Mouse (Mus musculus) adrenal gland, postnatal 10 days (tissue): ENCODE results near the gene Svs5. TPM values are rescaled to one million over a fixed set of nuclear protein-coding genes. Genes with fewer than 3 reads are reported as not detected.
"Not testable (repeated sequence)": the region's sequence is repeated elsewhere in the genome, so short reads cannot be mapped to it uniquely, and the experiment has no call there.

Experiments used
- DNase-seq: peaks from one replicate; pipeline ENCODE4 v3.0.0; 2021; ENCODE audit warnings: mixed read lengths
- long read RNA-seq, 2 experiments: library from polyadenylated mRNA; stranded (forward); transcript quantifications; one replicate each; pipeline ENCODE4 v2.0.0; 2021
- total RNA-seq, 2 experiments: library from RNA; stranded (reverse); gene quantifications; 2 replicates each; pipeline ENCODE4 v1.2.3; 2021

Gene Svs5
- under 1 TPM in 1 of 2 experiments, not detected in 1; 0.45 TPM for total RNA-seq
- long read RNA-seq, experiment 1, result 0 reads
- long read RNA-seq, experiment 2, result 0 reads

DNA sequence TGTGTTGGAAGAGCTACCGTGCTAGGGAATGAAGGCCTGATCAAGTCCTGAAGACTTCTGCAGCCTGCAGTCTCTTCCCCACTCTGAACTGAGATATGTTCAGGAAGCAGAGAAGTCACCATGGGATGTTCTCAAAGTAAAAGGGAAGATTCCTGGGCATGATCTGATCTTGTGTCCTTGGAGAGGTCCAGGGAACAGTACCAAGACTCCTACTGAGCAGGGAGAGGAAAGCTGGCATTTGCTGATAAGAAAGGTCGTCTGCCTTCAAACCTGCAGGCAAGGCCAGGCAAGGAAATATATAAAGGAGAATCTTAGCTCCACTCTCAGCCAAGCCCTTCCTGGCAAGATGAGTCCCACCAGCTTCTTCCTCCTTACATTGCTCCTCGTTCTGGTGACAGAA is at the start of gene Svs5:
Svs5 (plus strand) TSS at position 301 of the 400 bp plus-strand sequence.
- DNase-seq, result not testable (repeated sequence)

DNA sequence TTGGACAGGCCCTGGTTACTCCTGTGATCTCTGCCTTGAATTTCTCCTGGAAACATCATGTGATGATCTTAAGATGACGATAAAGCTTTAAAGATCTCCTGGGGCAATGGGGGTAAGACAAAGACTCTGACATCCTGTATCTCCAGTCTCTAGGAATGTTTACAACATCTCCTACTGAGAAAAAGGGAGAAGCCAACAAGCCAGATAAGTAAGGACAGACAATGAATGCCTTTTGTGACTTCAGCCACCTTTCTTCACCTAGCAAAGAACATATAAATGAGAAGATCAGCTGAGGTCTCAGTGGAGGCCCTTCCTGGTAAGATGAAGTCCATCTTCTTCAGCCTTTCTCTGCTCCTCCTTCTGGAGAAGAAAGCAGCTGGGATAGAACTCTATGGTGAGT is 43.6 kb upstream of the Svs5 start, which contains the start of gene Svs3a:
Svs3a (plus strand) TSS at position 301 of the 400 bp plus-strand sequence.
- not testable (repeated sequence) for DNase-seq

DNA sequence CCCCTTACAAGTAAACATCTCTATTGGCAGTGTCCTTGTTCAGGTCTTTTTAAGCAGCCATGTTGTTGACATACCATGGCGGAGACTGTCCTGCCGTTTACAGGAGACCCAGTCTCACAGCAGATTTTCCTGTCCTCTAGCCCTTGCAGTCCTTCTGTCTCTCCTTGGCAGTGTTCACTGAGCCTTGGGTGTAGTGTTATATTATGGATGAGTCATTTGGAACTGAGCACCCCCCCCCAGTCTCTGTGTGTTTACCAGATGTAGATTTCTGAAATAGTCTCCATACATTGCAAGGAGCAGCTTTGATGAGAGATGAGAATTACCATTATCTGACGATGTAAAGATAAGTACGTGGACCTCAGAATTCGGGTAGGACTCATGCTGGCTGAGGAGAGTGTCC is 19.9 kb upstream of the Svs5 start:
- no peak for DNase-seq

DNA sequence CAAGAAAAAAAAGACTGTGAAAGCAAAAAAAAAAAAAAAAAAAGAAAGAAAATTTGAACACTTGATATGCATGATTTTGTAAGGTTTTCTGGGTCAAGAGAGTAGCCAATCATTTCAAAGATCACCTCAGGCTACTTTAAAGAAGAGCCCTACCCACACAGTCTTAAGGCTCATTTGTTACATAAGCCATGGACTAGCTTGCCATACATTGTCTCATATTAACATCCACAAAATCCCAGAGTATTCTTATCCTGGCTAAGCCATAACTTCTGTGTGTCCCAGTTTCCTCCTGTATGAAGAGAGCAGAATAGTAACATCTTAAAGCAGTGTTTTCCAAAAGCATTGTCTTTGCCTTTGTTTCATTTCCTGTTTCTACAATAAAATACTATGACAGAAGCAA is 17.1 kb upstream of the Svs5 start:
- DNase-seq, result not testable (repeated sequence)

DNA sequence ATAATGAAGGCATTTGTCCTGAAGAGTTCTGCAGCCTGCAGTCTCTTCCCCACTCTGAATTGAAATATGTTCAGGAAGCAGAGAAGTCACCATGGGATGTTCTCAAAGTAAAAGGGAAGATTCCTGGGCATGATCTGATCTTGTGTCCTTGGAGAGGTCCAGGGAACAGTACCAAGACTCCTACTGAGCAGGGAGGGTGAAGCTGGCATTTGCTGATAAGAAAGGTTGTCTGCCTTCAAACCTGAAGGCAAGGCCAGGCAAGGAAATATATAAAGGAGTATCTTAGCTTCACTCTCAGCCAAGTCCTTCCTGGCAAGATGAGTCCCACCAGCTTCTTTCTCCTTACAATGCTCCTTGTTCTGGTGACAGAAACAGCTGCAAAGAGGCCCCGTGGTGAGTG is 16.1 kb upstream of the Svs5 start, which contains the start of gene Svs6:
Svs6 (plus strand) TSS at position 301 of the 400 bp plus-strand sequence.
- DNase-seq, result not testable (repeated sequence)

DNA sequence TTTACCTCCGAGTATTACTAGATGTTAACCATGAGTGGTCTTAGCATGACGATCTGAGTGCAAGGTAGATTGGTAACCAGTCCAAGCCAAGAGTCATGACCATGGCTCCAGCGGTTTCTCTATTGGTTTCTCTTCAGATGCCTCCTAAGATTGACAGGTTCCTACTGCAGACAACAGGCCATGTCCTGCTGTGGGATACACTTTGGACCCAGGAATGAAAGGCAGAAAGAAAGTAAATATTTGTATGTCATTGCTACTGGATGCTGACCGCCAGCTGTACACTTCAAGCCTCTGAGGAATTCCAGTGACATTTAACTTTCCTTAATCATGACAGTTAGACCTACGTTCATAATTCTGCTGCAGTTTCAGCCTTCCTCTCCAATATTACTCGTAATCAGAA is 11.6 kb upstream of the Svs5 start:
- DNase-seq, result no peak

DNA sequence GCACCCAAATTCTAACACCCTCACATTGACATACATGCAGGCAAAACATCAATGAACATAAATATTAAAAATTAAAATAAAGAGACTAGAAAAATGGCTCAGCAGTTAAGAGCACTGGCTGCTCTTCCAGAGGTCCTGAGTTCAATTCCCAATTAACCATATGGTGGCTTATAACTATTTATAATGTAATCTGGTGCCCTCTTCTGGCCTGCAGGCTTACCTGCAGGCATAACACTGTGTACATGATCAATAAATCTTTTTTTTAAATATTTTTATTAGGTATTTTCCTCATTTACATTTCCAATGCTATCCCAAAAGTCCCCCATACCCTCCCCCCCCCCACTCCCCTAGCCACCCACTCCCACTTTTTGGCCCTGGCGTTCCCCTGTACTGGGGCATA is 11.2 kb downstream of the Svs5 start:
- not testable (repeated sequence) for DNase-seq

DNA sequence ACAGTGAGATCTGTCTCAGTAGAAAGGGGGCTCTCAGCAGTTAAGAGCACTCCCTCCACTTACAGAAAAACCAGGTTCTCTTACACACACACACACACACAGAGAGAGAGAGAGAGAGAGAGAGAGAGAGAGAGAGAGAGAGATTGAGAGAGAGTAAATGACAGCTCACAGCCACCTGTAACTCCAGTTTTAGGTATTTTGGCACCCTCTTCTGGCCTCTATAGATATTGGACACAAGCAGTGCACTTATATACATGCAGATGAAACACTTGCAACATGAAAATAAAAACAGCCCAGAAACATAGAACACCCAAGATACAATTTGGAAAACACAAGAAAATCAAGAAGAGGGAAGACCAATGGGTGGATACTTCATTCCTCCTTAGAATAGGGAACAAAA is 15.2 kb downstream of the Svs5 start:
- not testable (repeated sequence) for DNase-seq

DNA sequence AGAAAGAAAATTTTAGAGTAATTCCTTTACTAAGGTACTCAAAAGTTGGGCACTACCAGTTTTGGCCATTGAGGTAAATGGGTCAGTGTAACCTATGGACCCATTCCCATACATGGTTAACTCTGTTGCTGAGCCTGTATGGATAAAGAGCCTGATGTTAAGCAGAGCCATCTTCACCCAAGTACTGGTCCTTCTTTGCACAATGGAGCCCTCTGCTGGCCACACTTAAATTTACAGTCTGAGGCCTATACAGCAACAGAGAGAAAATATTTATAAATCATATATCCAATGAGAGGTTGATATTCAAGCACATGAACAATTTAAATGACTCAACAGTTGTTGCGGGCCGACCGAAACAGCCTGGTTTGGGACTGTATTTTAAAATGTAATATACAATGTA is 16.4 kb downstream of the Svs5 start:
- peak; percentile 50 for DNase-seq

DNA sequence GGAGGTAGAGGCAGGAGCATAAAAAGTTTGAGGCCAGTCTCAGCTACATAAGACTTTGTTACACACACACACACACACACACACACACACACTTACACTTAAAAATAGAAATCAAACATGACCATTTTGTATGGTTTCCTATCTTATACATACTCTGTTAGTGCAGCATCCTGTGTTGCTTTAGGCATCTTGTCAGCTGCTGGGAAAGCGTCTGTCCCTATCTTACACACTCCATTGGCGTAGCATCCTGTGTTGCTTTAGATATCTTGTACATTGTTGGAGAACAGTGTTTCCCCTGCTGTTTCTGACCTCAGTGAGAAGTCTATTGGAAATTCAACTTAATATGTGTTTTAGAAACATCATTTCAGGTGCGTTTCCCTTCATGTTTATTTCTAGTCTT is 20.2 kb downstream of the Svs5 start:
- DNase-seq, result no peak

DNA sequence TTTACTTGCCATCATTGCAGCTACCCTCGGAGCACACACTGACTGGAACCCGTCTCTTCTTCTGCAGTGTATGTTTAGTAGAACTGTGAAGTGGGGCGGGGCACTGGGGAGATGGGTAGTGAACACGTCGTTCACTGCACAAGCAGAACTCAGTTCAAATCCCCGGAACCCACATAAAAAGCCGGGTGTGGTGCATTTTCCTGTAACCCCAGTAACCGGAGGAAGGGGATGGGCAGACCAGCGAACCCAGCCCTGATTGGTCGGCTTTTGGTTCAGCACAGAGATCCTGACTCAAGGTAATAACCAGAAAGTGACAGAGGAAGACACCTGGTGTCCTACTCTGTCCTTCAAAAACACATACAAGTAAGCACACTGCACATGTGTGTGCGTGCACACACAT is 20.8 kb downstream of the Svs5 start:
- no peak for DNase-seq

DNA sequence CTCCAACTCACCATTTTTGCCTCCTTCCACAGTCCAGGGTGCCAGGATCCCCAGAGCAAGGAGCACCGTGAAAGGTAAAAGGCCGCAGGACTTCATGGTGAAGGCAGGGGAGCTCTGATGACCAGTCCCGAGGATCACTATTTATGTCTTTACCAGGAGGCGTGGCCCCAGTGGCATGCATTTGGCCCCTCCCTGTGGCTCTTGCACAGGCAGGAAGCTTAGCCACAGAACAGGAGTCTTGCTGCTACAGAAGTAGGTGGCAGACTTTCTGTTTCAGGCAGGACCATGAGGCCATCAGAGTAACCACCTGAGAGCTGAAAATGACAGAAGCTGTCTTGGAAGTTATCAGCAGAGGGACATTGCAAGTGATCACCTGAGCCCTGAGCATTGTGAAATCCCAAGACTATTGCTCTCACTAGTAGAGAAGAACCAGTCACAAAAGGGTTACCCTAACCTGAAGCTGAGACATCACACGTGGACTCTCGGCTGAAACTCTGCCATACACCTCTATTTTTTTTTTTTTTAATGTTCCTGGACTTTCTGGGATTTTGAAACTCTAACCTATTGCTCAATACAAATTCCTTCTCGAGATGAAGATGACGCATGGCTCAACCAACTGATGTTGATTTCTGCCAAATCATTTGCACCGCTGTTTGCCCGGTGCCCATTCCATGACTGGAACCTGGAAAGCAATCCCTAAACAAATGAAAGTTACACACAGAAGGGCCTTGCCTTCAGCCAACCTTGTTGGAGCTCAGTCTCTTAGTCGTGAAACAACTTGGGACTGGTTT is 23.8 kb downstream of the Svs5 start:
- peak; percentile 11 for DNase-seq

DNA sequence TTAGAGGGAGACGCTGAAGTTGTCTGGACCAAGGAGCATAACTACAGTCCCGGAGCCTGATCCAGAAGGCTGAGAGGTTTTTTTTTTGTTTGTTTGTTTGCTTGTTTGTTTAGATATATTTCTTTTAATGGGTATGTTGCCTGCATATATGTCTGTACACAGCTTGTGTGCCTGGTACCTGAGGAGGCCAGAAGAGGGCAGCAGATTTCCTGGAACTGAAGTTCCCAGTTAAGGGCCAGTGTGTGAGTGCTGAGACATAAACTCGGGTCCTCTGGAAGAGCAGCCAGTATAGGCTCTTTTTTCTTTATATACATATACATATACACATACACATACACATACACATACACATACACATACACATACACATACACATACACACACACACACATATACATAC is 25.8 kb downstream of the Svs5 start:
- DNase-seq, result no peak

DNA sequence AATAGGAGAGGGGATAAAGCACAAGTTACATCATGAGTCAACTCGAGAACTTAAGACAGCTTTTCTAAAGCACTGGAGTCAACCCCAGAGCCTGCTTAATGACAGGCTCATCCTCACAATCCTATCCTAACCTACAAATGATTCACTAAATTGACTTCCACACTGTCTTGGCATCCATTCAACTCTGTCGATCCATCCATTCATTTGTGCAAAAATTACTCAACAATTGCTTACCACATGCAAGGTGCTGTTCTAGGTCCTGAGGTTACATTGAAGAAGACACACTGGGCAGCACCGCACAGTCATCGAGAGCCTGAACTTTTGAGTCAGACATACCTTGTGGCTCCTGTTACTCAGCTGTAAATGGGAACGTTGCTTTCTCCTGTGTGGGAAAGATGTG is 26.5 kb downstream of the Svs5 start:
- DNase-seq, result no peak

DNA sequence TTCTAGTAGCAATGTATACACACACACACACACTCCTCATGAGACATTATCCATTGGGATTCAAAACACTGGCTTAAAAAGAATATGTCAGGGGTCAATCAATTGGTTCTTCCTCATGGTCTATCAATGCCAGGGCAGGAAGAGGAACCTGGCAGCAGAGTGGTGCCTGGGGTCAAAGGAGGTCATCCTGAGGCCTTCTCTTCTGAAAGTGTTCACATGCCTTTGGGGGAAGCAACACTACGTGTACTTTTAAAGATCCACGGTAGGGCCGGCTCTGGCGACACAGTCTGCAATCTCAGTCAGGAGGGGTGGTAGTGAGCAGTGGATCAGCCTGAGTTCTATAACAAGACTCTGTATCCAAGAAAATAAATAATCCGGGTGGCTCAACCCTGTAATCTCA is 27.1 kb downstream of the Svs5 start:
- no peak for DNase-seq

DNA sequence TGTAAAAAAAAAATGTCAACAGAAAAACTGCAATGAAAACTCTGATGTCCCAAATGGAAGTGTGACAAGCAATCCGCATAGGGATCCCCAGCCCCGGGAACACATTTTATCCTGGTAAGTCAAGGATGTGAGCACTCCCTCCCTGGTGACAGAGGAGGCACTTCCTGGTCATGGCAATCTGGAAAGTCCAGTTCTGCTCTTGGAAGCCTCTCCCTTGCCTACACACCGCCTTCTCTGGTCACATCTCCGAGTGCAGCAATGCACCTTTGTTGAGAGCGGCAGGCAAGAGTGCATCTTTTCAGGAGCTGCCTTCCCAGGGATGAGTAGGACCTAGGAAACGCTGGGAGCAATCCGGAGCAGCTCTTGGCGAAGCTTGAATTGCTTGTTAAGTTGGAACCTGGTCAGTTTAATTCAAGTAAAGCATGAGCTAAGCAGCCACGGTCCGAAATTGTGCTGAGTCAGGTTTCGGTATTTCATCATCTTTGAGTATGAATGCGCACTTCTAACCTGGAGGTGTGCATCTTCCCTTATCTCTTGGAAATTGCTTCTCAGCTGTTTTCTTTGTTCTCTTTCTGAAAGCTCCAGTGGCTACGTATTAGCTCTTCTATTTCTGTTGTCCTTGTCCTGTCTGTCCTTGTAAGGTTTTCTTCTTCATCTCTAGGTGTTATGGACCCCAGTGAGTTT is 28.6 kb downstream of the Svs5 start:
- DNase-seq, result no peak

DNA sequence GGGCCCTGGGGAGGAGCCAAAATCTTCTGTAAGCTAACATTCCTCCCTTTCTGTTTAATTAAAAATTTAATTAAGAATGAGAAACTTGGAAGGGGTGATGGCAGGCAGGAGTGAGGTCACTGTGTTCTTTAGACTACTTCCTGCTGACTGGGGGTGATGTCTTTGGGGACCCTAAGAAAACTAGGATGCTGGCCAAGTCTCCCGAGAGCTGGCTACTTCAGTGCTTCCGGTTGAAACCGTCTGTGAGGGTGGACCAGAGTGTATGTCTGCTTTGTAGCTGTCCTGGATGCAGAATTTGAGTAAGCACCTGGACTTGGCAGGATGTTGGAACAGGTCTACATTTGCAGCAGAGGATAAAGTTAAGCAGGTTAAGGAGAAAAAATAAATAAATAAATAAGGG is 34.4 kb downstream of the Svs5 start:
- no peak for DNase-seq

DNA sequence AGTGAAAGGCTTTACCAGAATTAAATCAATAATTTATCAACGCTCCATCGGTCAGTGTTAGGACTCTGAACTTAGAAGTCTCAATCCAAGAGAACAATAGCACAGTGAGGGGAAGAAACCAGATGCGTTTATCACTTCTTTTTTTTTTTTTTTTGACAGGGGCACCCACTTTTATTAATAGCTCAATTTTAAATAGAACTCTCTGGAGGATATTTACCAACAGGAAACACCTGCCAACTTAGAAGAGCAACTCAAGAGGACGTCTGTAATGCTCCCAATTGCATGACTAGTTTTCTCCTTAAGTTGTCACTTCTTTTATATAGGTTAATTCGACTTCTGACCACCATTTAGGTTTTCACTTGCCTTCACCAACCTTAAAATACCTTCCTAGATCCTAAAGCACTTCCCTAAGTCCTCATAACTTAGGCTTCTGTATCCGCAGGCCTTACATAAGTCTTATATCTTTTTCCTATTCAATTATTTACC is 36.1 kb downstream of the Svs5 start:
- no peak for DNase-seq

DNA sequence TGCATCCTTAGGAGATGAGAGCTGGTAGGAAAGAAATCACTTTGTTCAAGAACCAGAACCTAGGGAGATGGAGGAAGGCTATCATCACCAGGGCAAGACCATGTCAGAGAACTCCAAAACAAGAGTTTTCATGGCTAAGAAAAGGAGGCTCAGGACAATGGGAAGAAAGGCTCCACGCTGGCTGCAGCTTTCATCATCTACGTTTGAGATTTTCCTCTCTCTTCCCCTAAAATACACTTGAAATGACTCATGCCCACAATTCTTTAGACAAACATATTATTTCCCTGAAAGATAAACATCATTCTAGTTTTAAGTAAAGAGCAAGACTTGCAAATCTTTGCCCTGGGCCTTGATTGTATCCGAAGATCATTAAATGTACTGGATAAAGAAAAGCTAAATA is 38.8 kb downstream of the Svs5 start:
- no peak for DNase-seq

DNA sequence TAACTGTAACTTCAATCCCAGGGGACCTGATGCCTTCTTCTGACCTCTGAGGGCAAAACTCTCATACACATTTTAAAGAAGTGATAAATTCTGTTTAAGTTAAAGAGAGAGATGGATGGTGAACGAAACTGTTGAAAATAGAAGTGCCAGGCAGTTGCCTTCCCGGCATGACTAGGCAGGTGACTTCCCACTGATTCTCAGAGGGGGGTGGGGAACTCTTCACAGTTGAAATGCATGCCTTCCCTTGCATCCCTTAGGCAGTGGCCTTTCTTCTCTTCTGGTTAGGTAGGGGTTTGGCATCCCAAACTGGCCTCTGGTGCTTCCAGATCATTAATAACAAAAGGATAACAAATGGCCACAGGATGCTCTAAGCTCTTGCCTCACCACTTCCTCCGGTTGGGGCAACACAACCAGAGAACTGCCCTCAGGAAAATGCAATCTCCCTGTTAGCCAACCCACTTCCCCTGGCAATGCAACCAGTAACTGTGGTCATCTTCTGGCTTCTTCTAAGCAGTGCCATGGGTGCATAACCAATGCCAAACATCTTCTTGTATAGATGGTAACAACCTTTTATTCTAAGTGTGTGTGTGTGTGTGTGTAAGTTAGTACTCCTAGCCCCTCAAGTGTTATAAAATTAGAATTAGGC is 40.0 kb downstream of the Svs5 start:
- no peak for DNase-seq

DNA sequence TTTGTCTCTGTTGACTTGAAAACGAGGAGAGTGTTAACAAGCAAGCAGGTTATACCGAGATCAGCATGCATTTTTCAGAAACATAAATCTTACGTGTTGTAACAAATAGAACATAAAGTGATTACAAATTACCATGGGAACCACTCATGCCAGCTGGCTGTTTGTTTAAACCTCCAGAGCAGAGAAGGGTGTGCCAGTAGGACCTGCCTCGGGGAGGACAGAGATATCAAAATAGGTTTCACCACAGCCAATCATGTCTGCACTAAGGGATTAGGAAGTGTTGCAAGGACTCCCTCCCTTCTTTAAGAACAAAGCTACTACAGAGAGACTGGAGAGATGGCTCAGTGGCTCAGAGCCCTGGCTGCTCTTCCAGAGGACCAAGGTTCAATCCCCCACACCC is 40.6 kb downstream of the Svs5 start:
- DNase-seq, result peak; percentile 37

DNA sequence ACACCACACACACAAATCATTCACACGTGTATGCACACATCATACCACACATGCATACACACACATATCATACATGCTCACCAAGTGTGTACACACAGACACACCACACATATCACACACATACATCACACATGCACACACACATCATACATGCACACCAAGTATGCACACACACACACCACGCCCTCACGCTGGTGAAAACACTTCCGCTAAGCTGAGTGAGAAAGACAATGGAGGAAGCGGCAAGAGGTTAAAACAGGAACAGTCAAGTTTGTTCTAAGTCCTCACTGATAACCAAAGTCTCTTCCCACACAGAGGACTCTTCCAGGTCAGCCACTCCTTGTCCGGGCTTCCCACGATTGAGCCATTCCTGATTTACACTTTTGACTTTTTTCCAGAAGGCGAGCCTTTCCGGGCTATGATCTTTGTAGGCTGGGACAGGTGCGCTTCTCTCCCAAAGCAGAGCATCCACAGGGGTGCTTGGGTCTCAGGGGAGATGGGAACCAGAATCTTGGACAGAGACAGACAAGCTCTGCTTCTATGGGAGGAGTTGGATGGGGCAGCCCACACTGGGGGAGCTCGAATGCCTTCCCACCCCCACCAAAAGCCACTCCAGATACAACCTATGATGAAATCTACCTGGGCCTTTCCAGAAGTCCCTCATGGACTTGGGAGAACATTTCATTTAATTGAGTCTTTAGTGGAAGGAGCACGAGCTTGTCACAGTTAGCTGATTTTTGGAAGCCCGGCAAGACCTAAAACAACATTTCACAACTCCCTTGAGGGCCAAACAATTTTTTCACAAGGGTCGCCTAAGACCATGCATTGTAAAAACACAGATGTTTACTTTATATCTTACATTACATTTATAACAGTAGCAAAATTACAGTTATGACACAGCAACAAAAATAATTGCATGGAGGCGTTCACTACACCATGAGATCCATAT is 45.2 kb downstream of the Svs5 start:
- no peak for DNase-seq
